Mouse (Mus musculus) liver, postnatal 0 days (tissue): Measurements from ENCODE around the gene Iqgap1.

Source experiments
- CTCF ChIP-seq: sonication (generic); IDR thresholded peaks from 2 replicates; pipeline ENCODE4 v1.5.1; 2016; ENCODE audit warnings: antibody characterized with exemption, low read depth
- EP300 ChIP-seq: IDR thresholded peaks from 2 replicates; pipeline ENCODE4 v1.6.1; 2016; ENCODE audit warnings: antibody characterized with exemption, low read depth, mild to moderate bottlenecking

DNA sequence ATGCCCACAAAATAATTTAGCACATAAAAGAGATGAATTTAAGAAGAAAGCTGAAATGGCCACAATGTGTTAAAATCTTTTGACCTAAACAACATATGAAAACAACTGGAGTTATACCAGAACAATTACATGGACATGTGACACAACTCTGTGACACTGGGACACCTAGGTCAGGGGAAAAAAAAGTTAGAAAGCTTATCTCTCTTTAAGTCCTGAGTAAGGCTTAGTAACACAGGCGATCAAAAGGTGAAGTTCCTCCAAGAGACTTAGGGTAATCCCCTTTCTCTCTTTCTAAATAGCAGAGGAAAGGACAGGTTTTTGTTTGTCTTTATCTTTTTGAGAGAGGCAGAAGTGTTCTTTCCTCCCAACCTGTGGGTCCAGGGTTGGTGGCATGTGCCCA, 14.5 kb upstream of the Iqgap1 start:
- TF ChIP-seq CTCF = no peak
- TF ChIP-seq EP300 = no peak
